Mouse (Mus musculus) embryonic facial prominence, embryonic 12.5 days (tissue): ENCODE results near the gene Trim65. TPM values are rescaled to one million over a fixed set of nuclear protein-coding genes. Genes with fewer than 3 reads are reported as not detected.

Experiments
- ATAC-seq: fragments of 200-750 bp; cut with Nextera tagmentation; 2 replicates; pipeline ENCODE4 v1.8.0; 2017; ENCODE audit not compliant: insufficient number of reproducible peaks, insufficient read depth, low FRiP score, low TSS enrichment
- H3K27ac ChIP-seq: fragments of 300-500 bp; sonication (generic); 2 replicates; pipeline ENCODE4 v1.5.1; 2016; ENCODE audit warnings: mild to moderate bottlenecking
- H3K27me3 ChIP-seq: fragments of 300-500 bp; sonication (generic); 2 replicates; pipeline ENCODE4 v1.6.1; 2016; ENCODE audit warnings: mild to moderate bottlenecking, moderate library complexity
- H3K36me3 ChIP-seq: fragments of 300-500 bp; sonication (generic); 2 replicates; pipeline ENCODE4 v1.6.1; 2016; ENCODE audit warnings: mild to moderate bottlenecking
- H3K4me1 ChIP-seq: fragments of 300-500 bp; sonication (generic); 2 replicates; pipeline ENCODE4 v1.6.1; 2016
- H3K4me2 ChIP-seq: fragments of 300-500 bp; sonication (generic); replicated peaks from 2 replicates; pipeline ENCODE4 v1.6.1; 2016; ENCODE audit warnings: mild to moderate bottlenecking, moderate library complexity
- H3K4me3 ChIP-seq: fragments of 300-500 bp; sonication (generic); 2 replicates; pipeline ENCODE4 v1.5.1; 2016; ENCODE audit warnings: mild to moderate bottlenecking
- H3K9ac ChIP-seq: fragments of 300-500 bp; sonication (generic); 2 replicates; pipeline ENCODE4 v1.6.1; 2016; ENCODE audit warnings: mild to moderate bottlenecking, moderate library complexity
- H3K9me3 ChIP-seq: fragments of 300-500 bp; sonication (generic); 2 replicates; pipeline ENCODE4 v1.6.1; 2016; ENCODE audit warnings: mild to moderate bottlenecking, moderate library complexity
- WGBS: fragments of 180-500 bp; shearing (Covaris S2); methylation state at CpG from one replicate; pipeline ENCODE4 v1.1.7; 2016; 5-methylcytosine and 5-hydroxymethylcytosine counted together
- polyA plus RNA-seq: library from polyadenylated mRNA; unstranded; fragments of >200 nt; fragmentation: Nextera tagmentation; extraction: Ambion mirVana; gene quantifications from 2 replicates; pipeline ENCODE4 v1.2.1, GENCODE M21; 2016

Gene Trim65
- 2.3 and 2.6 TPM in 2 replicates for polyA plus RNA-seq

DNA sequence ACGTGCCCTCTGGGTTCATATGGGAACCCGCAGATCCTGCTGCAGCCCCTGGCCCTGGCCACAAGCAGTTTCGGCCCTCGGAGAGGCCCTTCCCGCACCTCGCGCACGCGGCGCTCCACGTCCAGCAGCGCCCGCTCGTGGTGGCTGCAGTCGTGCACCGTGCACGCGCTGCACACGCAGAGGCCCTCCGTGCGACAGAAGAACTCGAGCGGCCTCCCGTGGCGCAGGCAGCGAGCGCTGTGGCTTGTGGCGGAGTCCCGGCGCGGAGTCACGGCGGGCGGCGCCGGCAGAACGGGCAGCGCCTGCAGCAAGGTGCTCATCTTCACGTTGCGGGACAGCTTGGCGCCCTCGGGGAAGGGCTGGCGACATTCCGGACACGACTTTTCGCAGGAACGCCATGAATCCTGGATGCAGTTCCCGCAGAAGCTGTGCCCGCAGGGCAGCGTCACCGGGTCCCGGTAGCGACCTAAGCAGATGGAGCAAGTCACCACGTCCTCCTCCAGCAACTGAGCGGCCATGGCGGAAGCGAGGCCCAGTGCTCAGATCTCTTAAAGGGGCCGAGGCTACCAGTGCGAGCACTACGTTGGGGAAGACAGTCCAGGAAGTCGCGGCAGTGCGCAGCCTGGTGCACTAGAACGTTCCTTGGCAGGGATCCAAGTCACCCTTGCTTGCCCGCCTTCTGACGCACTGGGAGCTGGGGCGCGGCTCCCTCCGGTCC, at the start of gene Trim65:
Gene Trim65 (minus strand): TSS at position 641 of the 718 bp plus-strand sequence.
- peak within 1 kb of the TSS; percentile 70 for H3K9ac ChIP-seq
- ATAC-seq, result peak; percentile 74
- WGBS, result 1% methylated on average over 69 of the region's 69 CpGs
- peaks cover 27% of the 10 kb centered on the region for H3K4me1 ChIP-seq
- H3K4me2 ChIP-seq, result peak within 1 kb of the TSS; percentile 75
- peak within 1 kb of the TSS; percentile 57 for H3K4me3 ChIP-seq
- peak within 1 kb of the TSS; percentile 89 for H3K27ac ChIP-seq
- H3K27me3 ChIP-seq, result no peaks in the 10 kb centered on the region
- no peaks in the 10 kb centered on the region for H3K9me3 ChIP-seq
- peaks cover 33% of the 10 kb centered on the region for H3K36me3 ChIP-seq

DNA sequence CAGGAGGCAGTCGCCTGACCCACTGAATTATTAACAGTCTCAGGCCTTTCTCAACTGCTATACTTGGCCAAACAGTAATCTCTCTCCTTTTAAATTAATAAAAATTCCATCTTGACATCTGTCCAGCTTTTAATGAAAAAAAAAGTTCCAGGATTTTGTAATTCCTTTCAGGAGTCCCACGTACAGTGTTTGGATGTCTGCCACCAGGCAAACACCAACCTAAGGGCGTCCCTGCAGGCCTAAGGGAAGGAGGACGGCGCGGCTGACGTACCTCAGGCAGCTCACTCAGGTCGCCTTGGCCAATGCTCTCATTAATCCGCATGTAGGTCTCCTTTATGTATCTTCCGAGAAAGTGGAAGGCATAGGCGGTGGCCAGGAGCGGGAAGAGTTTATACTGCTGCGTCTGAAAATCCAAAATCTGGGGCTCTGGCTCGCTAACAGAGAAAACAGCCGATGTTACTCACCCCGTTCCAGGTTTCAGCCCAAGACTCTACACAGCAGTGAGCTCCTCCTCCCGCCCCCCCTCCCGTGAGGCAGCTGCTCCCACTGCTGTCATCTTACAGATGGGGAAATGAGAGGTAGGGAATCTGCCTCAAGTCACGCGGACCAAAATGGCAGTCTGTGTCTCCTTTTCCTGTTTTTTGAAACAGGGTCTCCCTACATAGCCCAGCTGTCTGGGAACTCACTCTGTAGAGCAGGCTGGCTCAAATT, 47.6 kb upstream of the Trim65 start:
- Histone ChIP-seq H3K9ac (no peak overlapping the region), H3K27me3 (no peaks in the 10 kb centered on the region), H3K4me1 (no peaks in the 10 kb centered on the region), H3K4me3 (no peak overlapping the region), H3K27ac (no peak overlapping the region), H3K4me2 (no peak overlapping the region), H3K9me3 (no peaks in the 10 kb centered on the region), H3K36me3 (peaks cover 69% of the 10 kb centered on the region)
- ATAC-seq, result no peak
- WGBS, result 86% methylated on average over 20 of the region's 20 CpGs

DNA sequence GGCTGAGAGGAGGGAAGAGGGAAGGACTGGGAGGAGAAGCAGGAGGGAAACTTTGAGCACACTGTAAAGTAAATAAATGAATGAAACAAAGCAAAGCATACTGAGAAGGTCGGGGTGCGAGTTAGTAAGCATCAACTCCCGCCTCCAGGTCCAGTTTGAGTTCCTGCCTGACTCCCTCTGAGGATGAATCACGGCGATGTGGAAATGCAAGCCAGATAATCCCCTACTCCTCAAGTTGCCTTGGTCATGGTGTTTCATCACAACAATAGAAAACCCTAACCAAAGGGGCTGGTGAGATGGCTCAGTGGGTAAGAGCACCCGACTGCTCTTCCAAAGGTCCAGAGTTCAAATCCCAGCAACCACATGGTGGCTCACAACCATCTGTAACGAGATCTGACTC, 45.1 kb upstream of the Trim65 start:
- no peak overlapping the region for H3K27ac ChIP-seq
- peaks cover 77% of the 10 kb centered on the region for H3K36me3 ChIP-seq
- no peak overlapping the region for H3K9ac ChIP-seq
- ATAC-seq, result no peak
- H3K9me3 ChIP-seq, result no peaks in the 10 kb centered on the region
- H3K27me3 ChIP-seq, result no peaks in the 10 kb centered on the region
- H3K4me3 ChIP-seq, result no peak overlapping the region
- WGBS, result 87% methylated on average over 7 of the region's 7 CpGs
- no peaks in the 10 kb centered on the region for H3K4me1 ChIP-seq
- no peak overlapping the region for H3K4me2 ChIP-seq

DNA sequence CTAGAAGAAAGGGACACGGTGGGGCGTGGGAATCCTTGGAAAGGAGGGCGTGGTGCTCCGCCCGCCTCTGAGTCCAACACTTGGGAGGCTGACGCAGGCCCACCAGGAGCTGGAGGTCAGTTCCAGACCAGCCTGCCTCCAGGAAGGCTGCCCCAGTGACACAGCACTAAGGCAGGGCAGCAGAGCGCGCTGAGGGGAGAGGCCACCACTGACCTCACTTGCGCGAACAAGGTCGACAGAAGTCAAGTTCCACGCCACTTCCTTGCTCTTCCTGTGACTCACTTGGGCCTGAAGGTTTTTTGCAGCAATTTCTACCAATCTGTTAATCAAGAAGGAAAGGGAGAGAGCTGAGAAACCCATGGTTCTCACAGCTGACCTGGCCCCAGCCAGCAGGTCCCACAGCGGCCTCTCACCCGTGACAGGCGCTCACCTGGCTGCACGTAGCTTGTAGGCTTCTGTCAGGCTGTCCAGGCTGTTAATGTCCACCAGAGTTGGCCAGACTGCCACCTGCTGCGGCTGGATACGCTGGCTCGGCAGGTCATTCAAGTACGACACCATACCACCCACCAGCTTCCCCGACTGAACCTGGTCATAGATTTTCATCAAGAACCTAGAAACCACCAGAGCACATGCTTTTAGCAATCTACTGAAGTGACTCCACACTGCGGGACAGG, 44.0 kb upstream of the Trim65 start:
- WGBS, result 93% methylated on average over 22 of the region's 22 CpGs
- no peak overlapping the region for H3K27ac ChIP-seq
- peaks cover 67% of the 10 kb centered on the region for H3K36me3 ChIP-seq
- no peak for ATAC-seq
- no peaks in the 10 kb centered on the region for H3K27me3 ChIP-seq
- H3K9ac ChIP-seq, result no peak overlapping the region
- no peaks in the 10 kb centered on the region for H3K4me1 ChIP-seq
- no peak overlapping the region for H3K4me2 ChIP-seq
- H3K4me3 ChIP-seq, result no peak overlapping the region
- H3K9me3 ChIP-seq, result no peaks in the 10 kb centered on the region

DNA sequence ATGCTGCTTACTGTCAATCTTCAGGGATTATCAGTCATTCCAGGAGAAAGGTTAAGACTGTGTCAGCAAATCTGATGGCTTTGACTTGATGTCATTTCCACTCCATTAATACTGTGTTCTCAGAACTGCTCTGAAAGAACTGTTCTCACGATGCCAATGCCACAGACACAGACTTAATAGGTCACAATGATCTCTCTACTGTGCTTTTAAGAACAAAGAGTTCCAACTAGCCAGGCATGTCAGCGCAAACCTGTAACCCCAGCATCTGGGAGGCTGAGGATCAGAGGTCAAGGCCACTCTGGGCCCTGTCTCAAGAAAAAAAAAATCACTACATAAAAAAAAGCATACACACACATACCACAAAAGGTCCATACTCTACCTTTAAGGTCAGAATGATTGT, 41.0 kb upstream of the Trim65 start:
- WGBS, result 80% methylated on average over 2 of the region's 2 CpGs
- ATAC-seq, result no peak
- no peak overlapping the region for H3K9ac ChIP-seq
- no peak overlapping the region for H3K27ac ChIP-seq
- H3K4me3 ChIP-seq, result no peak overlapping the region
- H3K27me3 ChIP-seq, result no peaks in the 10 kb centered on the region
- H3K36me3 ChIP-seq, result peaks cover 40% of the 10 kb centered on the region
- H3K4me2 ChIP-seq, result no peak overlapping the region
- peaks cover 1% of the 10 kb centered on the region for H3K4me1 ChIP-seq
- no peaks in the 10 kb centered on the region for H3K9me3 ChIP-seq

DNA sequence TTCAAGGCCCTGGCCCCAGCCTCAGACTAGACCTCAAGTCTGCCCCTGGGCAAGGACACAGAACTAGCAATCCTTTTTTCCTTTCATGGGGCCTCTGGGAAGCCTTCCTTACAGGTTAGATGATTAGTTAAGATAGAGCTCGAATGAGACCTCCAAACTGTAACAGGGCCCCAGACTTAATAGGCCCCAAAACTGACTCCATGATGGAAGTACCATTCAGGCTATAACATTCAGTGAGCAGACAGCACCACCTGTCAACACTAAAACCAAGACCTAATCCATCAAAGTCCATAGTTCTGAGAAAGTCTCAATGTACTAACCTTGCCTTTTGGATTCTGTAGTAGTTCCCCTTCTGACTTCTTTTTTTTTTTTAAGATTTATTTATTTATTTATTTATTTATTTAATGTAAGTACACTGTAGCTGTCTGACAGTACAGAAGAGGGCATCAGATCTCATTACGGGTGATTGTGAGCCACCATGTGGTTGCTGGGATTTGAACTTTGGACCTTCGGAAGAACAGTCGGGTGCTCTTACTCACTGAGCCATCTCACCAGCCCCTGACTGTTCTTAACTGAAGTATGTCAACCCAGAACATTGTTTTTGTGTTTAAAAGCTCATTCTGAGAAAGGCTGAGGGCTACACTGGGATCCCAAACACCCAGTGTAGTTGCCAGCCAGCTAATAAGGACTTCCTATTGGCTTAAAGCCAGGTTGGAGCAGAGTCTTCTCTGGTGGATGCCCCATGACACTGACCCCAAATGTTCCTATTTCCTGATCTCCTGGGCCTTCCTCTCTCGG, 39.3 kb upstream of the Trim65 start:
- no peak for ATAC-seq
- Histone ChIP-seq H3K36me3 (peaks cover 32% of the 10 kb centered on the region), H3K9ac (no peak overlapping the region), H3K4me2 (no peak overlapping the region), H3K9me3 (no peaks in the 10 kb centered on the region), H3K27ac (no peak overlapping the region), H3K4me3 (no peak overlapping the region), H3K4me1 (peaks cover 8% of the 10 kb centered on the region), H3K27me3 (no peaks in the 10 kb centered on the region)
- WGBS, result 80% methylated on average over 5 of the region's 5 CpGs

DNA sequence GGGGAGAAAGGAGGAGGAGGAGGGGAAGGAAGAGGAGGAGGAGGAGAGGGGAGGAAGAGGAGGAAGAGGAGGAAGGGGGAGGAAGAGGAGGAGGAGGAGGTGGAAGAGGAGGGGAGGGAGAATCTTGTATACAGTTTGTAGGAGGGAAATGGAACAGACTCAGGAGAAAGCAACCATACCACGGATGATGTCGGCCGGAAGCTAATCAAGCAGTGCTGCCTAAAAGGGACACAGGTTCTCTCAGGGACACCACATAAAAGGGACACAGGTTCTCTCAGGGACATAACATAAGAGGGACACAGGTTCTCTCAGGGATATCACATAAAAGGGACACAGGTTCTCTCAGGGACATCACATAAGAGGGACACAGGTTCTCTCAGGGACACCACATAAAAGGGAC, 38.3 kb upstream of the Trim65 start:
- no peak for ATAC-seq
- H3K27ac ChIP-seq, result no peak overlapping the region
- H3K4me2 ChIP-seq, result no peak overlapping the region
- H3K4me3 ChIP-seq, result no peak overlapping the region
- no peaks in the 10 kb centered on the region for H3K27me3 ChIP-seq
- H3K36me3 ChIP-seq, result peaks cover 31% of the 10 kb centered on the region
- peaks cover 8% of the 10 kb centered on the region for H3K4me1 ChIP-seq
- no peaks in the 10 kb centered on the region for H3K9me3 ChIP-seq
- no peak overlapping the region for H3K9ac ChIP-seq
- 85% methylated on average over 3 of the region's 3 CpGs for WGBS

DNA sequence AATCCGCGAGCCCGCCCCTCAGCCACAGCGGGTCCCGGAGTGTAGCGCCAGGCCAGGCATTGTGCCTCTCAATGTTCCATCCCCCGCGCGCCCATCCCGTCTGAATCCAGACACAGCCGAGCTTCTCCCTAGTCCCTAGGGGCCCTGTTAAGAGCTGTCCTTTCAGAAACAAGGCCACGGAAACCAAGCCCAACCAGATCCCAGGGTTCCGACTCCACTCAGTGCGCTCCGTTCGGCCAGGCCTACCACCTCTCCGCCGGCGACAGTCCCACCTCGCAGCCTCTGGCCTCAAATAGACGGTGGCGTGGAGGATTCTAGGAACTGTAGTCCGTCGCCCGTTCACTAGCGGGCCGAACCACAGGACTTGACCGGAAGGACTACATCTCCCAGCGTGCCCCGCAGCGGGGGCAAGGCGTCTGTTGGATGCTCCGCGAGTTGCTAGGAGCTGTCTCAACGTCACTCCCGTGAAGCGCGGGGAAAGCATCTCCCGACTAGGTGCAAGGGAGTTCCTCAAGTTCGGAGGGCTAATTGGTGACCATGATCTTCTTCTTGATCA, 37.0 kb upstream of the Trim65 start, which contains the start of gene Fbf1:
Gene Fbf1 (minus strand): TSS at position 283 of the 556 bp plus-strand sequence.
- peak within 1 kb of the TSS; percentile 84 for H3K27ac ChIP-seq
- under 1% methylated on average over 40 of the region's 40 CpGs for WGBS
- peak within 1 kb of the TSS; percentile 75 for H3K4me2 ChIP-seq
- H3K4me1 ChIP-seq, result peaks cover 8% of the 10 kb centered on the region
- H3K27me3 ChIP-seq, result no peaks in the 10 kb centered on the region
- peak within 1 kb of the TSS; percentile 73 for H3K9ac ChIP-seq
- peak; percentile 95 for ATAC-seq
- no peaks in the 10 kb centered on the region for H3K9me3 ChIP-seq
- peaks cover 31% of the 10 kb centered on the region for H3K36me3 ChIP-seq
- H3K4me3 ChIP-seq, result peak within 1 kb of the TSS; percentile 64

DNA sequence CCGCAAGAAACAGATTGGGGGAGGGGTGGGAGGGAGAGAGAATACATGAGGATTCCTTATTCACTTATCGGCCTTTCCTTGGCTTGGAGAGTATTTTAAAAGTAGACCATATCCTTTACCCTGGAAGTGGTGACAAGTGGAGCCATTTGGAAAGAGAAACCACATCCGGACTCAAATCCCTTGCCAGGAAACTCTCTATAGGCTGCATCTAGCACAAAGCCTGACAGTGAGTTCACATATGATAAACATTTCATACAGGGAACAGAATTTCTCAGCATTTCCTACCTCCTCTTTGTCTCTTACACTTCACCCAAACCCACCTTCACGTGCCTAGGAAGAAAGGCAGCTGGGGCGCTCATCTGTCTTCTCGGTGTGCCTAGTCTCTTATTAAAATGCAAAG, 36.3 kb upstream of the Trim65 start:
- Histone ChIP-seq H3K36me3 (peaks cover 25% of the 10 kb centered on the region), H3K27ac (peak overlapping the region; percentile 84), H3K4me3 (peak overlapping the region; percentile 64), H3K9ac (peak overlapping the region; percentile 73), H3K4me2 (peak overlapping the region; percentile 75), H3K27me3 (no peaks in the 10 kb centered on the region), H3K9me3 (no peaks in the 10 kb centered on the region), H3K4me1 (peaks cover 8% of the 10 kb centered on the region)
- WGBS, result 10% methylated on average over 6 of the region's 6 CpGs
- no peak for ATAC-seq

DNA sequence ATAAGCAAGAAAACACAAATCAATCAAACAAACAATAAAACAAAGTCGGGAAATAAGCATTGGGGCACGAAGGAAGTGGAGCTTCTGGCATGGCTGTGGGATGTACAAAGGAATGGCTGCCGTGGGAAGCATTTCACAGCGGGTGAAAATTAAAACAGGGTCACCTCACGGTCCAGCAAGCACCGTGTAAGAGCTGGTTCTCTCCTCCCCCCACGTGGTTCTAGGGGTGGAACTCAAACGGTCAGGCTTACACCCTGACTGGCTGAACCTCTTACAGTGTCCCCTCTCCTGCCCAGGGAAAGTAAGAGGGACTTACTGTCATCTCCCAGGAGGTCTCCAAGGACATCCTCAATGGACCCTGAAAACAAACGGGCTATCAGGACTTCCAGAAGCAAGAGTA, 32.1 kb upstream of the Trim65 start:
- H3K36me3 ChIP-seq, result peaks cover 57% of the 10 kb centered on the region
- no peak overlapping the region for H3K27ac ChIP-seq
- H3K4me1 ChIP-seq, result peaks cover 8% of the 10 kb centered on the region
- no peak overlapping the region for H3K4me2 ChIP-seq
- WGBS, result 49% methylated on average over 9 of the region's 9 CpGs
- no peaks in the 10 kb centered on the region for H3K9me3 ChIP-seq
- no peak overlapping the region for H3K9ac ChIP-seq
- H3K4me3 ChIP-seq, result no peak overlapping the region
- H3K27me3 ChIP-seq, result no peaks in the 10 kb centered on the region
- no peak for ATAC-seq

DNA sequence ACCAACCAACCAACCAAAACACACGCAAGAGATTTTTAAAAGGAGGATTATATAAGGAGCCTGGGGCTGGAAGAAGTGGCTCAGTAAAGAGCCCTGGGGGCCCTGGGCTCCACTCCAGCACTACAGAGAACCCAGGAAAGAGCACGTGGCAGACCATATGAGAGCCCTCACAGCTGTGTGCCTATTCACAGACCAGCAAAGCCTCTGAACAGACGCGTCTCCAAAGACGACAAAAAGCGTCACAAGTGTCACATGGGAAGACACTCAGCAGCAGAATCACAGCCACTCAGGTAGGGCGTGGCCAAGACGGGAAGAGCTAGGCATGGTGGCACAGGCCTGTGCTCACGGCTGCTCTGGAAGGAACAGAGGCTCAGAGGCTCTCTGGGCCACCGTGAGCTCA, 31.2 kb upstream of the Trim65 start:
- H3K9me3 ChIP-seq, result no peaks in the 10 kb centered on the region
- H3K27me3 ChIP-seq, result no peaks in the 10 kb centered on the region
- H3K4me2 ChIP-seq, result no peak overlapping the region
- H3K36me3 ChIP-seq, result peaks cover 66% of the 10 kb centered on the region
- ATAC-seq, result no peak
- no peak overlapping the region for H3K27ac ChIP-seq
- H3K9ac ChIP-seq, result no peak overlapping the region
- H3K4me1 ChIP-seq, result peaks cover 8% of the 10 kb centered on the region
- no peak overlapping the region for H3K4me3 ChIP-seq
- WGBS, result 75% methylated on average over 10 of the region's 10 CpGs
